ENCODE assay signal across 7 mouse cellular contexts in the genomic region with DNA sequence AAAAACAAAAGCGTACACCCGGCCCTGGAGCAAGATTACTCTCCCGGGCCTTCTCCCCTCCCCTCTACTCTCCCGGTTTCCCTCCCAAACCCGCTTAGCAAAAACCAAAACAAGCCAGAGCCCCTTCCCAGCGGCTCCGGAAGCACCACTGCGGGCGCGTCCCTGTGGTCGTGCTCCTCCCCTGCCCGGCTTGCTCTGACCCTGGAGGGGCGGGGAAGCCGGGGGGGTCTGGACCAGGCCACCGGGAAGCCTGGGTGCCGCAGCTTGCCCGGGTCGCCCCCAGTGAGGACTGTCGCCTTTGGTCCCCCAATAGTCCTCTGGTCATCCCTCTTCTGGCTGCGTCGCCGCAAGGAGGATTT. TPM values are rescaled to one million over a fixed set of nuclear protein-coding genes. Genes with fewer than 3 reads are reported as not detected.
DNase-seq lines count a peak whose midpoint lies in the region; ATAC-seq and TF ChIP-seq lines count a peak whose summit lies in the region.

No protein-coding gene starts in this region.

- no peak for TF ChIP-seq CTCF in hindbrain, postnatal 0 days (IDR thresholded peaks at IDR 0.05; ENCODE audit: low read depth)

- in situ Hi-C loops in ES-E14 (cut with MboI; ENCODE audit: low sequenced_read_pairs in 2 of 2, unreplicated experiment in 2 of 2): no loop called here

- 0% methylated on average over 22 of the region's 22 CpGs for WGBS in hindbrain, postnatal 0 days
- WGBS in liver, embryonic 12.5 days (ENCODE audit: insufficient replicate concordance): 1% methylated on average over 20 of the region's 22 CpGs
- 0% methylated on average over 22 of the region's 22 CpGs for WGBS in midbrain, embryonic 15.5 days

- peak overlapping the region; percentile 91 for H3K4me2 ChIP-seq in hindbrain, postnatal 0 days (ENCODE audit: low read depth, low read length)
- H3K4me2 ChIP-seq in liver, embryonic 12.5 days: peak overlapping the region; percentile 90
- H3K4me2 ChIP-seq in midbrain, embryonic 15.5 days: peak overlapping the region; percentile 88

- H3K36me3 ChIP-seq in ES-E14 (ENCODE audit: control insufficient read depth, insufficient read depth, low read length, poor library complexity, severe bottlenecking): no peaks in the 10 kb centered on the region
- H3K36me3 ChIP-seq in hindbrain, postnatal 0 days (ENCODE audit: insufficient read depth, low read length): no peaks in the 10 kb centered on the region
- H3K36me3 ChIP-seq in liver, embryonic 12.5 days: no peaks in the 10 kb centered on the region
- H3K36me3 ChIP-seq in midbrain, embryonic 15.5 days (replicated peaks): no peaks in the 10 kb centered on the region

- H3K4me3 ChIP-seq in ES-E14 (ENCODE audit: insufficient read depth in 1 of 2, low read depth in 1 of 2, low read length in 2 of 2, poor library complexity in 1 of 2, severe bottlenecking in 1 of 2): peak overlapping the region; percentile 84 to 85
- peak overlapping the region; percentile 76 for H3K4me3 ChIP-seq in hindbrain, postnatal 0 days (ENCODE audit: low read length)
- peak overlapping the region; percentile 66 for H3K4me3 ChIP-seq in liver, embryonic 12.5 days
- peak overlapping the region; percentile 72 for H3K4me3 ChIP-seq in midbrain, embryonic 15.5 days

- peak overlapping the region; percentile 82 for H3K9ac ChIP-seq in ES-E14 (ENCODE audit: insufficient read depth, low read depth, low read length, poor library complexity, severe bottlenecking)
- H3K9ac ChIP-seq in hindbrain, postnatal 0 days (replicated peaks; ENCODE audit: low read length): peak overlapping the region; percentile 63
- peak overlapping the region; percentile 63 for H3K9ac ChIP-seq in liver, embryonic 12.5 days
- peak overlapping the region; percentile 60 for H3K9ac ChIP-seq in midbrain, embryonic 15.5 days

- no peaks in the 10 kb centered on the region for H3K27me3 ChIP-seq in hindbrain, postnatal 0 days (ENCODE audit: insufficient read depth, low read length)
- peaks cover 39% of the 10 kb centered on the region for H3K27me3 ChIP-seq in liver, embryonic 12.5 days (replicated peaks)
- H3K27me3 ChIP-seq in midbrain, embryonic 15.5 days (replicated peaks): no peaks in the 10 kb centered on the region

- H3K4me1 ChIP-seq in ES-E14 (ENCODE audit: control insufficient read depth in 2 of 2, insufficient read depth in 2 of 2, low read length in 2 of 2, poor library complexity in 1 of 2): no peaks in the 10 kb centered on the region
- H3K4me1 ChIP-seq in hindbrain, postnatal 0 days (ENCODE audit: insufficient read depth, low read length): no peaks in the 10 kb centered on the region
- H3K4me1 ChIP-seq in liver, embryonic 12.5 days: peaks cover 16% of the 10 kb centered on the region; the same call in 1 of the 2 replicates
- H3K4me1 ChIP-seq in midbrain, embryonic 15.5 days: peaks cover 14% of the 10 kb centered on the region

- no peaks in the 10 kb centered on the region for H3K9me3 ChIP-seq in ES-E14 (ENCODE audit: control insufficient read depth, insufficient read depth, low read depth, low read length)
- H3K9me3 ChIP-seq in hindbrain, postnatal 0 days (ENCODE audit: low read length): no peaks in the 10 kb centered on the region
- H3K9me3 ChIP-seq in liver, embryonic 12.5 days (replicated peaks): no peaks in the 10 kb centered on the region
- H3K9me3 ChIP-seq in midbrain, embryonic 15.5 days: no peaks in the 10 kb centered on the region

- no peak for DNase-seq in ES-E14 (ENCODE audit: low read depth, low spot score)
- DNase-seq in adrenal gland, postnatal 36 days: peak; percentile 78 to 84
- DNase-seq in gastrocnemius, adult 8-10 months (ENCODE audit: low spot score in 2 of 2): peak; percentile 6 to 27
- DNase-seq in hindbrain, postnatal 0 days (ENCODE audit: low spot score): peak; percentile 48
- DNase-seq in thymus, postnatal 0 days (ENCODE audit: low spot score): peak; percentile 27

- no peak; the same call in 1 of the 2 replicates for ATAC-seq in hindbrain, postnatal 0 days
- ATAC-seq in liver, embryonic 12.5 days: peak; percentile 56
- peak; percentile 74 for ATAC-seq in midbrain, embryonic 15.5 days (replicated peaks)

- H3K27ac ChIP-seq in ES-E14 (ENCODE audit: insufficient read depth, low read depth, low read length, poor library complexity, severe bottlenecking): no peak overlapping the region
- H3K27ac ChIP-seq in hindbrain, postnatal 0 days: peak overlapping the region; percentile 82
- H3K27ac ChIP-seq in liver, embryonic 12.5 days: peak overlapping the region; percentile 63
- H3K27ac ChIP-seq in midbrain, embryonic 15.5 days: peak overlapping the region; percentile 82

TF ChIP-seq in ES-E14, 5 proteins besides CTCF, POLR2A, EP300 and RAD21:
- TF ChIP-seq HCFC1 (IDR thresholded peaks at IDR 0.05; ENCODE audit: borderline replicate concordance, insufficient read depth, low read length) (no peak), CHD2 (IDR thresholded peaks at IDR 0.05; ENCODE audit: low read depth, low read length) (no peak), ZC3H11A (IDR thresholded peaks at IDR 0.05; ENCODE audit: borderline replicate concordance, low read depth, low read length) (no peak), MAFK (IDR thresholded peaks at IDR 0.05; ENCODE audit: insufficient read depth, low read depth, low read length) (no peak)

RNA-seq across cellular contexts. Expression of a gene that starts 0.8 kb away (rescaled TPM):
- total RNA-seq in ES-E14 (2012; rRNA removed): 1.6 and 2.2 TPM in 2 replicates
- 10 to 100 TPM; 36.0 to 58.0 TPM for total RNA-seq in adrenal gland, postnatal 36 days (2021)
- 1 to 10 TPM in 2 of 4 experiments, under 1 TPM in 2; 0.90 to 1.4 (median 1.1) TPM for total RNA-seq in gastrocnemius, adult 8-10 months (2022)
- total RNA-seq in hindbrain, postnatal 0 days (2014; rRNA removed): 5.3 and 7.9 TPM in 2 replicates
- 1.7 and 2.2 TPM in 2 replicates for polyA plus RNA-seq in hindbrain, postnatal 0 days (2015; fragmentation: Nextera tagmentation; extraction: Ambion mirVana)
- 2.6 and 2.9 TPM in 2 replicates for polyA plus RNA-seq in liver, embryonic 12.5 days (2016; fragmentation: Nextera tagmentation; extraction: Ambion mirVana)
- polyA plus RNA-seq in midbrain, embryonic 15.5 days (2015; fragmentation: Nextera tagmentation; extraction: Ambion mirVana): 1.9 TPM in 2 replicates
- 2.4 and 2.5 TPM in 2 replicates for polyA plus RNA-seq in thymus, postnatal 0 days (2015; fragmentation: Nextera tagmentation; extraction: Ambion mirVana)
